Mouse (Mus musculus): ENCODE measurements around the gene Cyct.

GRCm38 (mm10) chr2:76334596-76334995 is 25.7 kb downstream of the Cyct start:
- TF ChIP-seq POLR2A (IDR thresholded peaks at IDR 0.05; ENCODE audit: borderline replicate concordance, extremely low read depth, insufficient read depth, insufficient read length, poor library complexity, severe bottlenecking) (no peak), CTCF (IDR thresholded peaks at IDR 0.05; ENCODE audit: borderline replicate concordance, extremely low read depth, insufficient read depth, insufficient read length) (peak; percentile 42; the same call in 1 of the 2 replicates)
